Mouse (Mus musculus) thymus, postnatal 14 days (tissue): ENCODE data around the gene Bex3.

Experiments
- DNase-seq: peaks from one replicate; pipeline ENCODE4 v3.0.0; 2021

Gene Bex3

GRCm38 (mm10) chrX:136313792-136314564 lies 43.9 kb downstream of the Bex3 start:
- no peak for DNase-seq

GRCm38 (mm10) chrX:136319953-136320352 lies 49.9 kb downstream of the Bex3 start:
- DNase-seq: no peak
